Mouse (Mus musculus) testis, adult 2 months (tissue): Measurements from ENCODE around the gene Il18bp.

ENCODE experiments used
- CTCF ChIP-seq: fragments of 200-500 bp; IDR thresholded peaks from 2 replicates; pipeline ENCODE4 v1.5.1; 2012; ENCODE audit warnings: low read depth, mild to moderate bottlenecking, inconsistent platforms, low read length, moderate library complexity; ENCODE audit not compliant: control insufficient read depth, insufficient read depth, insufficient replicate concordance
- POLR2A ChIP-seq: fragments of 200-500 bp; IDR thresholded peaks from 2 replicates; pipeline ENCODE4 v1.6.1; 2012; ENCODE audit warnings: low read depth, mild to moderate bottlenecking, inconsistent platforms, low read length, moderate library complexity; ENCODE audit not compliant: control insufficient read depth

DNA sequence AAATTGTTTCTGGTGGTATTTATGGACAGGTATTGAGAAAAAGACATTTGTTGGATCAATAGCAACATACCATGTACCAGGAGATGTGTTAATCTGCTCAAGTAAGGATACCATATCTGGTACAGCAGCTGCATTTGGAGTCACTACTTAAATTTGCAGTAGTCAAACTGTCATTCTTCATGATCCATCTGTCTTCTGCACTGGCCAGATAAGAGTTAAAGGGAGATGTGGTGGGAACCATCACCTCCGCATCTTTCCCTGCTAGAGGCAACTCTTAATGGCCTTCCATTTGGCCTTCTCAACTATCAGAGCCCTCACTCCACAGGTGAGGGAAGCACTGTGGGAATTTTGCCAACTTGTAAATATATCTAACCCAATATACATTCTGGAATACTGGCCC lies 12.0 kb downstream of the Il18bp start:
- TF ChIP-seq POLR2A, result no peak
- TF ChIP-seq CTCF, result no peak
